Mouse (Mus musculus) spleen, postnatal 14 days (tissue): Measurements from ENCODE around the gene Rbm19.

Experiments
- DNase-seq, 2 experiments: peaks; one replicate each; pipeline ENCODE4 v3.0.0; 2021 to 2022; ENCODE audit warnings: low spot score in 2 of 2

The Rbm19 gene

GRCm38 (mm10) chr5:120134000-120134399 lies 17.7 kb downstream of the Rbm19 start:
- peak; percentile 32 to 58 for DNase-seq

DNA sequence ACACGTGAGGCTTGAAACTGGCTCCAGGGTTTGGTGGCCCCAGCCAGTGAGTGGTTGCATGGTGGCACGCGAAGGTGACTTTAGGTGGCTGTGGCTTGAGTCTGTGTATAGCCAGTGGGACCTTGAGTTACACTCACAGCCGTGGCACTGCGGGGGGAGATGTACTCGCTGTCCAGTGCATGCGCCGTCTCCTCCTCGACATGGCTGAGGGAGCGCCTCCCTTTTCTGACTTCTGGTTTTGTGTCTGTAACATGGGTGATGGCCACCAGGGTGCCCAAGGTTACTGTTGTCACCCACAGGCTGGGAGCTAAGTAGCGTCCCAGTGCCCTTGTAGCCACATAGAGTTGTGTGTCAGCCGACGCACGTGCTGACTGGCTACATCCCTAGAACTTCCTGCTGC lies 19.1 kb downstream of the Rbm19 start:
- DNase-seq: no peak

DNA sequence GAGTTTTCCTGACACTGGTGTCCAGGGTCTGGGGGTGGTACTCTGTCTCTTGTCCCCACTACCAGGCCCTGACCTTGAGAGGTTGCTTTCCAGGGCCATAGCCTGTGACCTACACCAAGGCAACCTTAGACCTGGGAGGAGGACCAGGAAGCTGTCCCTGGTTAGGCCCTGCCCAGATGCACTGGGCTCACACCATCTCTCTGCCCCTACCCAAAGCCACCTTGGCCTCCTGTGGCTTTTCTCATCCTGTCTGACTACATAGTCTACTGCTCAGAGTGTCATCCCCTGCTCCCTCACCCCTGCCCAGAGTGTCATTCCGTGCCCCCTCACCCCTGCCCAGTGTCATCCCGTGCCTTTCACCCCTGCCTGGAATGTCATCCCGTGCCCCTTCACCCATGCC lies 19.6 kb downstream of the Rbm19 start:
- no peak for DNase-seq

GRCm38 (mm10) chr5:120136236-120136675 lies 20.0 kb downstream of the Rbm19 start:
- peak; percentile 40 to 48 for DNase-seq

GRCm38 (mm10) chr5:120137038-120137437 lies 20.8 kb downstream of the Rbm19 start:
- DNase-seq: no peak

DNA sequence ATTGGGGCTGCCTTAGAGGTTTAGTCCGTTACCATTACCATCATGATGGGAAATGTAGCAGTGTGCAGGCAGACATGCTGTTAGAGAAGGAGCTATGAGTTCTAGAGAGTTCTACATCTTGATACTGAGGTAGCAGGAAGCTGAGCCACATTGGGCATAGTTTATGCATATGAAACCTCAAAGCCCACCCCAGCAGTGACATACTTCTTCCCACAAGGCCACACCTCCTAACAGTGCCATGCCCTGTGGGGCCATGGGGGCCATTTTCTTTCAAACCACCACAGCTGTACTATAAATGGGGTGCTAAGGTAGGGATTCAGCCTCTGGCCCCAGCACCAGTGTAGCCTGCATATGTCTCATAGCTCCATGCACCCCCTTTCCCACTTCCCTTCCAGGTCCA lies 21.6 kb downstream of the Rbm19 start:
- no peak for DNase-seq

- no peak for DNase-seq
Measured at GRCm38 (mm10) chr5:120138406-120138805, 22.1 kb downstream of the Rbm19 start.

DNA sequence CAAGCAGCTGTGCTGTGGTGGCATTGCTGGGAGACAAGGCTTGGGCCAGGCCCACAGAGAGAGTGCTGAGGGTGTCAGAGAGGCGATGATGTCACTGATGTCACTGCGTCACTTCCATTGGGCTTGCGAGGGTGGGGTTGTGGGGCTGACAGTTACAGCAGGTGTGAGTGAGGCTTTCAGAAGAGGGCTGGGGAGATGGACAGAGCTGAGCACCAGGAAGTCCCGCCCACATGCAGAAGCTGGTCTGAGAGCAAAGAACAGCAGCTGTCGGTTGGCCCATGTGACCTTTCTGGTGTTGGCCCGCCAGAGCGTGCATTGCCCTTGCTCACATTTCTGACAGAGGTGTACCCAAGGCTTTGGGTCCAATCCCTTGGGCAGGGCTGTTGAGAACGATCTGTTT lies 23.0 kb downstream of the Rbm19 start:
- no peak for DNase-seq

DNA sequence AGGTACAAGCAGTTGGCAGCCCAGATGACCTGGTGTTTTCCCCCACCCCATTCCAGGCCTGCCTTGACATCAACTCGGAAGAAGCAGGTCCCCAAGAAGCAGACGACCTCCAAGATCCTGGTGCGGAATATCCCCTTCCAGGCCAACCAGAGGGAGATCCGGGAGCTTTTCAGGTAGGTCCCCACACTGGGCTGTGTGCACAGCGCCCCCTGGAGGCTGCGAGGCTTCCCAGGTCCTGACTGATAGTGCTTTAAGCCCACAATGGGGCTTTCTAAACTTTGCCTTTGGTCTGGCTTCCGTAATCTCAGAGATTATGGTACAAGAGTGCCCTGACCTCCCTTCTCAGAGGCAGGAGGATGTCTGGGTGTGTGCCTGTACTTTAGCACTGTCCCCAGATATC lies 27.7 kb downstream of the Rbm19 start:
- DNase-seq: peak in 1 of 2 experiments; percentile 24

GRCm38 (mm10) chr5:120145371-120146050 lies 29.2 kb downstream of the Rbm19 start:
- DNase-seq: no peak

DNA sequence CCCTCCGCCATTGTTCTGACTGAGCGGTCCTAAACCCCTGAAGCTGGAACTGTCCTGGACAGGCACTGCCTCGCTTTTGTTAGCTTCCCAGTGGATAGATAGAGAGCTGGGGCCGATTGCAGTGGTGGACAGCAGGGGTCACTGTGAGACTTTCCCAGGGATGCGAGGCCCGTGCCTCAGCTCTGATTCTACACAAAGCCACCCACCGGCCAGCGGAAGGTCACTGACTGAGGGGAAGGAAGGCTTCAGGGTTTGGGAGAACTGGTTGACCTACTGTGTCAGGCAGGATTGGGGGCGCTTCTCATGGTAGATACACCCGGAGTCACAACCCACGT lies 29.8 kb downstream of the Rbm19 start:
- no peak for DNase-seq

- no peak for DNase-seq
Measured at GRCm38 (mm10) chr5:120146909-120147308, 30.6 kb downstream of the Rbm19 start.

GRCm38 (mm10) chr5:120148246-120148645 lies 32.0 kb downstream of the Rbm19 start:
- no peak for DNase-seq

- DNase-seq: no peak
Measured at GRCm38 (mm10) chr5:120151145-120151544, 34.9 kb downstream of the Rbm19 start.

DNA sequence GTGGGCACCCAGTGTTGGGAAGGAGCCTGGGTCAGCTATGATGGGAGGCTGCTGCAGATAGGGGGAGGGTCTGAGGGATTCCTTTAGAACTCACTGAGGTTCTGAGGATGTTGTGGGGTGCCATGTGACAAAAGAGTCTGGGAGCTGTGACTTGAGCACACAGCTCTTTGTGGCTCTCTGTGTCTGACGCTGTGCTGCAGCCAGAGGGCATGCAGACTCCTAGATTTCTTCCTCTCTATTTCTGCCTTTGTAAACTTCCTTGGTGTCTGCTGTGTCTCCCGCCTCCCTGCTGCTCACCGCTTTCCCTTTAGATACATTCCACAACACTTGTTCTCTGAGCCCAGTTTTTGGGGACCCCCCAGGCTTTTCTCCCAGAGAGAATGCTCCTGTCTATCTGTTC lies 36.9 kb downstream of the Rbm19 start:
- DNase-seq: no peak

DNA sequence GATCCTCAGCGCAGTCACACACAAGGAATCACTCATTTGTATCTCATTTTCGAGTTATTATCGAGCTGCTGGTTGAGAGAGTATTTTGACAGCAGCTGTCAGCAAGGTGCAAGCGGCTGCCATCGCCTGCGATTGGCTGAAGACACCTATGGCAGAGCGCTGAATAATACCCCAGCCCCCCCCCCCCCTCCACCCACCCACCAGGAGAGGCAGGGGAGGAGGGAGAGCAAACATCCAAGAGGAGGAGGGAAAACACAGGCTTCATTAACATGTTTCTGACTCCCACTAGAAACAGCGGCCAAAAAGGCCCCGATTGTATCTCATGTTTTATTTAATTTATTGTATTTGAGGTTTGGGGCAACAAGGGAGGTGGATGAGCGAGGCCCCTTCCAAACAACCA lies 39.4 kb downstream of the Rbm19 start:
- no peak for DNase-seq

DNA sequence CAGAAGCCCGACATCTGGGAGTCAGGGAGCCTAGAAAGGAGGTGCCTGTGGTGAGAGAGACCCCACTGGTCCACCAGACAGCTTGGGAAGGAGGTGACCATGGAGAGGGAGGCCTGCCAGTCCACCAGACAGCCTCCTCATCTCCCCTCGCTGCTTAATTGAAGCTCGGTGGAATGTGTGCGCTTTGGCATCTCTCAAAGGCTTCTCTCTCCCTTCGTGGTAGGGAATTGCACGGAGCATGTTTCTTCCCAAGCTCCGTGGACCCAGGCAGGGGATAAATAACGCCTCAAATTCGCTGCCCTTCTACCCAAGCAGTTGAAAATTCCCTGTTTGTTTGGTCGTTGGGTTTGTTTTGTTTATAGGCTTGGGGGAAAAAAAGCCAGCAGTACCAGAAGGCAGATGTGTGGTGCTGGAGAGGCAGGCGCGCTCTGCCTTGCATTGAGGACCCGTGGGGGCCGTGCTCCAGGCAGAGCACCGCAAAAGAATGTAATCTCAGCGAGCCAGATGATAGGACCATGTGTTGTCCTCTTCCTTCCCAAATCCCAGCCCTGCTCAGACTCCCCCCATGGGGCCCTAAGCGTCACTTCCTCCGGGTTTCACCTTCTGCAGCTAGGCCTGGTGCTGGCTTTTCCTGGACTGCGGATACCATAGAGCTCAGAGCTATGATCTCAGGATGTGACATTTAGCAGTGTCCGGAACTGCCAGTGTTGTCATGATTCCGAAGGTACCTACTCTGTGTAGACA lies 40.1 kb downstream of the Rbm19 start:
- DNase-seq: no peak

DNA sequence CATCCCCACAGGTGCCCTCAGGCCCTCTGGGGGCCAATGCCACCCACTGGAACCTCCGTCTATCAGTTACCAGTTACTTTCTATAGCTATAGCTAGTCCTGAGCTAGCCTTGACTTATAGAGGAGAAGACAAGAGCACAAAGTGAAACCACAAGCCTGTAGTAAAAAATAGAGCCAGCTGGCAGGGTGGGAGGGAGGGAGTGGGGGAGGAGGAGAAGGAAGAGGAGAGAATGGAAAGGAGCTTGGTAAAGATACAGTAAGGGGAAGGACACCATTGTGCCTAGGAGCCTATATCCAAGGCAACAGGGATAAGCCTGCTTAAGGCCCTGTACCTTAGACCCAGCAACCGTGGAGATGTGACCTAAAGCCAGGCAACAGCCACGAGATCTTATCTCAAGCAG lies 40.9 kb downstream of the Rbm19 start:
- no peak for DNase-seq

- DNase-seq: no peak
Measured at GRCm38 (mm10) chr5:120158476-120158875, 42.2 kb downstream of the Rbm19 start.

- no peak for DNase-seq
Measured at GRCm38 (mm10) chr5:120160923-120161658, 44.8 kb downstream of the Rbm19 start.

GRCm38 (mm10) chr5:120162689-120163088 lies 46.4 kb downstream of the Rbm19 start:
- no peak for DNase-seq

GRCm38 (mm10) chr5:120163428-120163827 lies 47.2 kb downstream of the Rbm19 start:
- DNase-seq: no peak

- no peak for DNase-seq
Measured at GRCm38 (mm10) chr5:120164450-120164849, 48.2 kb downstream of the Rbm19 start.
